ENCODE assay signal across 8 mouse cellular contexts in genomic region chr2:38711421-38711861, GRCm38 (mm10). TPM values are rescaled to one million over a fixed set of nuclear protein-coding genes. Genes with fewer than 3 reads are reported as not detected.
DNase-seq lines count a peak whose midpoint lies in the region; ATAC-seq lines count a peak whose summit lies in the region.

No protein-coding gene starts in this region.

- peaks cover 86% of the 10 kb centered on the region for H3K27me3 ChIP-seq in heart, embryonic 11.5 days (ENCODE audit: control insufficient read depth, insufficient read depth, low read length)
- H3K27me3 ChIP-seq in embryonic facial prominence, embryonic 11.5 days (ENCODE audit: control insufficient read depth, insufficient read depth, low read length), result peaks cover 79% of the 10 kb centered on the region
- peaks cover 79% of the 10 kb centered on the region for H3K27me3 ChIP-seq in intestine, embryonic 14.5 days (replicated peaks; ENCODE audit: control insufficient read depth, insufficient read depth, low read length)
- peaks cover 73% of the 10 kb centered on the region for H3K27me3 ChIP-seq in midbrain, embryonic 14.5 days (ENCODE audit: control insufficient read depth, insufficient read depth, low read length)

- H3K4me3 ChIP-seq in heart, embryonic 11.5 days (ENCODE audit: low read depth, low read length), result peak overlapping the region; percentile 34
- H3K4me3 ChIP-seq in embryonic facial prominence, embryonic 11.5 days (ENCODE audit: low read depth, low read length), result peak overlapping the region; percentile 22
- H3K4me3 ChIP-seq in intestine, embryonic 14.5 days (ENCODE audit: low read depth, low read length), result peak overlapping the region; percentile 18
- peak overlapping the region; percentile 24 for H3K4me3 ChIP-seq in midbrain, embryonic 14.5 days (replicated peaks; ENCODE audit: low read depth, low read length)

- H3K9me3 ChIP-seq in heart, embryonic 11.5 days (replicated peaks; ENCODE audit: control insufficient read depth, low read length), result no peaks in the 10 kb centered on the region
- H3K9me3 ChIP-seq in embryonic facial prominence, embryonic 11.5 days (replicated peaks; ENCODE audit: control insufficient read depth, low read length), result no peaks in the 10 kb centered on the region
- no peaks in the 10 kb centered on the region for H3K9me3 ChIP-seq in intestine, embryonic 14.5 days (ENCODE audit: control insufficient read depth, low read length)
- no peaks in the 10 kb centered on the region for H3K9me3 ChIP-seq in midbrain, embryonic 14.5 days (ENCODE audit: control insufficient read depth, low read length)

- H3K4me2 ChIP-seq in heart, embryonic 11.5 days, result peak overlapping the region; percentile 54
- peak overlapping the region; percentile 50 for H3K4me2 ChIP-seq in embryonic facial prominence, embryonic 11.5 days (ENCODE audit: low read depth, low read length)
- peak overlapping the region; percentile 47 for H3K4me2 ChIP-seq in intestine, embryonic 14.5 days (ENCODE audit: low read length)
- H3K4me2 ChIP-seq in midbrain, embryonic 14.5 days (ENCODE audit: low read length), result peak overlapping the region; percentile 46

- H3K27ac ChIP-seq in heart, embryonic 11.5 days (ENCODE audit: low read depth, low read length), result no peak overlapping the region
- no peak overlapping the region for H3K27ac ChIP-seq in embryonic facial prominence, embryonic 11.5 days (replicated peaks; ENCODE audit: low read depth, low read length)
- H3K27ac ChIP-seq in intestine, embryonic 14.5 days (ENCODE audit: low read depth), result no peak overlapping the region
- no peak overlapping the region for H3K27ac ChIP-seq in midbrain, embryonic 14.5 days (replicated peaks; ENCODE audit: low read depth, low read length)

- no peak overlapping the region for H3K9ac ChIP-seq in heart, embryonic 11.5 days (ENCODE audit: low read depth, low read length)
- no peak overlapping the region for H3K9ac ChIP-seq in embryonic facial prominence, embryonic 11.5 days (replicated peaks; ENCODE audit: low read length)
- H3K9ac ChIP-seq in intestine, embryonic 14.5 days (ENCODE audit: low read length), result no peak overlapping the region
- H3K9ac ChIP-seq in midbrain, embryonic 14.5 days (replicated peaks; ENCODE audit: low read length), result no peak overlapping the region

- DNase-seq in heart, adult 11 months, result no peak
- DNase-seq in embryonic facial prominence, embryonic 11.5 days (ENCODE audit: low spot score), result peak; percentile 26
- peak; percentile 80 for DNase-seq in intestine, embryonic 14.5 days (ENCODE audit: low spot score)
- DNase-seq in midbrain, embryonic 14.5 days, result peak; percentile 43
- DNase-seq in layer of hippocampus, adult 8-10 months (ENCODE audit: low spot score in 2 of 2), result no peak
- no peak for DNase-seq in thymus, postnatal 36 days
- no peak for DNase-seq in gastrocnemius, adult 18-20 months (ENCODE audit: low spot score)

- peaks cover 13% of the 10 kb centered on the region for H3K4me1 ChIP-seq in heart, embryonic 11.5 days (ENCODE audit: control insufficient read depth, insufficient read depth, low read length)
- H3K4me1 ChIP-seq in embryonic facial prominence, embryonic 11.5 days (ENCODE audit: control insufficient read depth, insufficient read depth, low read length), result peaks cover 9% of the 10 kb centered on the region
- peaks cover 4% of the 10 kb centered on the region; the same call in 1 of the 2 replicates for H3K4me1 ChIP-seq in intestine, embryonic 14.5 days (replicated peaks; ENCODE audit: control insufficient read depth, insufficient read depth, low read length)
- peaks cover 18% of the 10 kb centered on the region for H3K4me1 ChIP-seq in midbrain, embryonic 14.5 days (ENCODE audit: control insufficient read depth, insufficient read depth, low read length)

- no peak for ATAC-seq in heart, embryonic 11.5 days (replicated peaks; ENCODE audit: insufficient number of reproducible peaks, low FRiP score, low TSS enrichment)
- ATAC-seq in embryonic facial prominence, embryonic 11.5 days (replicated peaks; ENCODE audit: insufficient number of reproducible peaks, low FRiP score, low TSS enrichment, low read depth), result no peak
- no peak for ATAC-seq in intestine, embryonic 14.5 days (replicated peaks; ENCODE audit: low FRiP score, low TSS enrichment, low read depth)
- no peak for ATAC-seq in midbrain, embryonic 14.5 days (ENCODE audit: low FRiP score, low TSS enrichment)

- no peaks in the 10 kb centered on the region for H3K36me3 ChIP-seq in heart, embryonic 11.5 days (ENCODE audit: control insufficient read depth, insufficient read depth, low read length)
- no peaks in the 10 kb centered on the region for H3K36me3 ChIP-seq in embryonic facial prominence, embryonic 11.5 days (replicated peaks; ENCODE audit: control insufficient read depth, insufficient read depth, low read depth, low read length)
- H3K36me3 ChIP-seq in intestine, embryonic 14.5 days (ENCODE audit: control insufficient read depth, insufficient read depth, low read length), result no peaks in the 10 kb centered on the region
- H3K36me3 ChIP-seq in midbrain, embryonic 14.5 days (ENCODE audit: control insufficient read depth, insufficient read depth, low read length), result no peaks in the 10 kb centered on the region

- 1% methylated on average over 40 of the region's 40 CpGs for WGBS in heart, embryonic 11.5 days (ENCODE audit: insufficient replicate concordance)
- WGBS in embryonic facial prominence, embryonic 11.5 days, result under 1% methylated on average over 40 of the region's 40 CpGs
- WGBS in intestine, embryonic 14.5 days, result under 1% methylated on average over 40 of the region's 40 CpGs
- WGBS in midbrain, embryonic 14.5 days, result 1% methylated on average over 39 of the region's 40 CpGs

RNA-seq across cellular contexts. Expression of gene Nr5a1, which starts 2.9 kb away (rescaled TPM):
- not detected in 2 replicates for polyA plus RNA-seq in heart, embryonic 11.5 days (2014; fragmentation: Nextera tagmentation; extraction: Ambion mirVana)
- polyA plus RNA-seq in embryonic facial prominence, embryonic 11.5 days (2014; fragmentation: Nextera tagmentation; extraction: Ambion mirVana), result 0.70 and 0.93 TPM in 2 replicates
- polyA plus RNA-seq in intestine, embryonic 14.5 days (2014; fragmentation: Nextera tagmentation; extraction: Ambion mirVana), result 0.09 and 0.12 TPM in 2 replicates
- 0.07 TPM in 1 of 2 replicates, not detected in the other for polyA plus RNA-seq in midbrain, embryonic 14.5 days (2014; fragmentation: Nextera tagmentation; extraction: Ambion mirVana)
- total RNA-seq in layer of hippocampus, adult 8-10 months (2022), result under 1 TPM in 2 of 4 experiments, not detected in 2; 0.11 to 0.21 TPM
- total RNA-seq in gastrocnemius, adult 18-20 months (2021), result not detected

Comparison
In these comparisons a context has a peak if more than half of its experiments do, and no peak if none do; other contexts are left out.
1. DNase-seq: peak in embryonic facial prominence, embryonic 11.5 days (single experiment), intestine, embryonic 14.5 days (single experiment) and midbrain, embryonic 14.5 days (single experiment); none in heart, adult 11 months (single experiment), layer of hippocampus, adult 8-10 months (0 of 2), thymus, postnatal 36 days (0 of 2) and gastrocnemius, adult 18-20 months (single experiment).
2. Peak in every context shown above with its lines, with median percentiles within 50 percentile points of each other: H3K4me2 ChIP-seq and H3K4me3 ChIP-seq.